Mouse (Mus musculus) c-Kit-positive CD71-positive TER-119-positive erythroid progenitor cells, embryonic 14.5 days (primary cell): ENCODE measurements around the gene Rnf168.

Experiments used
- DNase-seq: peaks from one replicate; pipeline ENCODE4 v3.0.0-alpha.2; 2013; ENCODE audit warnings: low spot score

Rnf168 gene

DNA sequence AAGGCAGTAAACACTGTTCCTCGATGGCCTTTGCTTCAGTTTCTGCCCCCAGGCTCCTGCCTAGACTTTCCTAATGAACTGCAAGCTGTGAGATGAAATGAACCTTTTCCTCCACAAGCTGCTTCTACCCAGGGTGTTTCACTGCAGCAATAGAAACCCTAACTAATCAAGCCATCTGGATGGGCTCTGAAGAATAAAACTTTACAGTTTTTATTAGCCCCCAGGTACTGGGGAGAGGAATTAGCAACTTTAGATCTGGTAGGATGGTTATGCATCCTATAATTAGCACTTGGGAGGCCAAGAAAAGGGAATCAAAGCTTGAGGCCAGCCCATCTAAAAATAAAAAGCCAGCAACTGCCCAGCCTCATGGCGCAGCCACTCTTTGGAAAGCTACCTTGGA, 39.3 kb downstream of the Rnf168 start:
- no peak for DNase-seq

DNA sequence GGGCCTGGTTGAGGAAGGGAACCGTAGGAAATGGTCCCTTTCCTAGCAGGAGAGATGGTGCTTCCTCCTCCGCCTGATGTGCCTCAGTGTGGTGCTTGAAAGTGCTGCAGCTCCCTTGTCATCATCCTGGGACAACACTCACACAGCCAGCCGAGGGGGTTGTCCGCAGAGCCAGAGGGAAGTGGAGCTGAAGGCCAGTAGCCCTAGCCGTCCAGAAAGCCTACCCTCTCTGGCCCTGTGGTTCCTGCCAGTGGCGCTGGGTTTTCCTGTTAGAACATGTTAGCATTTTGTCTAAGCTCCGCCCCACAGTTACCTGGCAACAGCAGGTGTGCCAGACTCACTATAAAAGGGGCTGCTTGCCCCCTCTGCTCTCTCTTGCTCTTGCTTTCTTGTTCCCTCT, 46.7 kb downstream of the Rnf168 start:
- no peak for DNase-seq

DNA sequence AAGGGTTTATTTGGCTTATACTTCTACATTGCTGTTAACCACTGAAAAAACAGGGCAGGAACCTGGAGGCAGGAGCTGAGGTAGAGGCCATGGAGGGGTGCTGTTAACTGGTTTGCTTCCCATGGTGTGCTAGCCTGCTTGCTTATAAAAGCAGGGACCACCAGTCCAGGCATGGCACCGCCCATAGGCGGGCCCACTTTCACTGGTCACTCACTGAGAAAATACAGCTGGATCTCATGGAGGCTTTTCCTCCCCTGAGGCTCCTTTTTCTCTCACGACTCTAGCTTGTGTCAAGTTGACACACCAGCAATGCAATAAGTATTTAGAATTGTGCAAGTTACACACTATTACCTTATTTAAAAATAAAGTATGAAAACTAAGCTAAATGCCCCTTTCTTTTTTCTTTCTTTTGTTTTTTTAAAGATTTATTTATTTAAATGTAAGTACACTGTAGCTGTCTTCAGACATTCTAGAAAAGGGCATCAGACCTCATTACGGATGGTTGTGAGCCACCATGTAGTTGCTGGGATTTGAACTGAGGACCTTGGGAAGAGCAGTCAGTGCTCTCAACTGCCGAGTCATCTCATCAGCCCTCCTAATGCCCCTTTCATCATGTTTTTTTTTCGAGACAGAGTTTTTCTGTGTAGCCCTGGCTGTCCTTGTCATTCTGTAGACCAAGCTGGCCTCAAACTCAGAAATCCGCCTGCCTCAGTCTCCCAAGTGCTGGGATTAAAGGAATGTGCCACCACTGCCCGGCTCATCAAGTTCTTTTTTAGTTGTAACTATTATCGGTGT, 53.8 kb downstream of the Rnf168 start:
- DNase-seq: no peak

GRCm38 (mm10) chr16:32332040-32332555, 54.8 kb downstream of the Rnf168 start, which contains the start of gene Ubxn7:
Gene Ubxn7, plus strand, starts transcription at chr16:32332257.
- DNase-seq: peak; percentile 96

DNA sequence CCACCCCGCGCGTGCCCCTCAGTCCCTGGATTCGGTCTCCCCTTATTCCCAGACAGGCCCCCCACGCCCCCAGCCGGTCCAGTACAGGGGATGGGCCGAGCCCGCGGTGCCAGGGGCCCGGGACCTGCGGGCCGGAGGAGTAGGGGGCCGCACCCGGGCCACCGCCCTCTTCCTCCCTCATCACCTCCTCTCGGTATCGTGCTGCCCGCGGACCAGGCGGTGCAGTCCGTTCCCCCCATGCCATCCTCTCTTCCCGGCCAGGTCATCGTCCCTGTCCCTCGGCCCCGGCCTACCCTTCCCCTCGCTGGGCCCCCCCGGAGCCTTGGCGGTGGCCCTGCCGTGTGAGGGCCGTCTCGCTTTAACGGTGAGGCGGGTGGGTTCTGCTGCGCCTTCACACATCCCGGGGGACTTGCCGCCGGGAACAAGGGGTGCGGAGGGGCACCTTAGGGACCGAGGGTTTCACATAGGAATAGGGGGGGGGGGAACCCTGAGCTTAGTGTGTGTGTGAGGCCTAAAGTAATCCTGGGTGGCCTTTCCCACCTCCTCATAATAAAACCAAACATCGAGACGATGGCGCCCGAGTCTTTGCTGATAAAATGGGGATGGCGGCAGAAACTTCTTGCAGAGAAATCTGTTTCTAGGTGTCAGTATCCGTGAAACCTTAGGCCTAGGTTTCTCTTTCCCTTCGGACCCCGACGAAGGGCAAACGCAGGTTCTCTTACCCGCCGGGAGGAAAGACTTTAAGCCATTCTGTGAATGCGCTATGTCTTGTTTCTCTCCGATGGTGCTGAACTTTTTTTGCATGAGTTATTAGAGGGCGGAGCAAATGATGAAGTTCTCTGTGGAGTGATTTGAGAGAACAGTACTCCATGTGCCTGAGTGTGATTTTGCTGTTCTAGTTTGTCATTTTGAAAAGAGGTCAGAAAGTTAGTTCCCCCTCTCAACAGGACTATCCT, 55.6 kb downstream of the Rnf168 start:
- peak; percentile 53 for DNase-seq

GRCm38 (mm10) chr16:32335146-32335545, 57.9 kb downstream of the Rnf168 start:
- no peak for DNase-seq

DNA sequence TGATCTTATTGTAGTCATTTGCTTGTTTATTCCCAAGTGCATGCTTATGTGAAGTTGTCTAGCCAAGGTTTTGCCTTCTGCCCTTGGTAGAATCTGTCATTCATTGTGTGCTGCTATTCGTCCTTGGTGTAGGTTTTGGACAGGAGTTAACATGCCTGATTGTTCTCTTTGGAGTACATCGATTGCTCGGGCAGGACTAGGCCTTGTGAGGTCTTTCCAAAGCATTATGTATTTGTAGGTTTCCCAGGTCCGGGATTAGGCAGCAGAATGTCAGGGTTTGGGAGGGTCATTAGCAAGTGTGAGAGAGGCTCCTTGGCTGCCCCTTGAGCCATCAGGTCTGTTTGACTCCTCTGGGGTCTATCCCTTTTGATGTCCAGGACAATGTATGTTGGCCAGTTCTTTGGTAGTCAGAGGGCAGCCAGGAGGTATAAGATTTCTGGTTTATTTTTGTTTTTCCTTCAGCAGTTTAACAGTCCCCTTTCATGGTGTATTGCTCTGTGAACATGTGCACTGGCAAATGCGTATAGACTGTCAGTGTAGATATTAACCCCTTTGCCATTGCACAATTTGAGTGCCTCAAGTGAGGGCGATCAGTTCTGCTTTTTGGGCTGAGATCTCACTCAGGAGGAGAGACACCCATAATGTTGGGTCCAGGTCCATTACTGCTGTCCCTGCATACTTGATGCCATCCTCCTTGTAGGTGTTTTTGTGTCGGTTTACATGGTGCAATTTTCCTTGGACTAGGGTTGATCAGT, 58.9 kb downstream of the Rnf168 start:
- DNase-seq: no peak

DNA sequence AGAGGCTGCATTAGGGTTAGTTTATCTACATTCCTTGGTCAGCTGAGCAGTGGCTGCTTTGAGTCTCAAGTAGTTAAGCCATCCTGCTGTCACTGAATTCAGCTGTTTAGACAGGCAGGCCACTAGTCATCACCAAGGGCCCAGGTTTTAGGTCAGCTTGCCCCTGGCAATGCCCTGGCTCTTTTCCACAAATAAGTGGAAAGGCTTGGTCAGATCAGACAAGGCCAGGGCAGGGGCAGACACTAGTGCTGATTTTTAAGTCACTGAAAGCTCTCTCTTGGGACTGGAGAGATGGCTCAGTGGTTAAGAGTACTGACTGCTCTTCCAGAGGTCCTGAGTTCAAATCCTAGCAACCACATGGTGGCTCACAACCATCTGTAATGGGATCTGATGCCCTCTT, 59.7 kb downstream of the Rnf168 start:
- no peak for DNase-seq

GRCm38 (mm10) chr16:32340451-32340850, 63.2 kb downstream of the Rnf168 start:
- no peak for DNase-seq

DNA sequence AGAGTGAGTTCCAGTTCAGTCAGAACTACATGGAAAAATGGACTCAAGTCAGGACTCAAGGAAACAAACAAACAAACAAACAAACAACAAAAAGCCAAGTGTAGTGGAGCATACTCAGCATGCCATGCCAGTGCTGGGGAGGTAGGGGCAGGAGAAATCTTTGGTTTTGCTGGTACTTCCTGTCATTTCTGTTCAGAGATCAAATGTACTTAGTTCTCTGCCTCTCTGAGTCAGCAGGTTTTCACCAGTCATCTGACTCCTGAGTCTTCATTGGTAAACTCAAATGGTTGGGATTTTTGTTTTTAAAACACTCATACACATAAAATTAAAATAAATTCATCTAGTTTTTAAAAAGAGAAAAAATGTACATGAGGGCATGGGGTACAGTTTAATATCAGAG, 68.3 kb downstream of the Rnf168 start:
- no peak for DNase-seq

- no peak for DNase-seq
These were observed 73.5 kb downstream of the Rnf168 start for GRCm38 (mm10) chr16:32350776-32351175.
